Mouse (Mus musculus): ENCODE data around the gene Isy1. TPM values are rescaled to one million over a fixed set of nuclear protein-coding genes. Genes with fewer than 3 reads are reported as not detected.

Isy1 gene
- 12.4 and 17.4 TPM in 2 replicates for polyA plus RNA-seq (2012; rRNA removed)

GRCm38 (mm10) chr6:87838551-87839197, at the start of gene Isy1:
Gene Isy1 (minus strand): TSS chr6:87838798.
- WGBS: under 1% methylated on average over 46 of the region's 46 CpGs
- DNase-seq (ENCODE audit: low read depth, low spot score): peak; percentile 95

GRCm38 (mm10) chr6:87887594-87888233, 49.1 kb upstream of the Isy1 start, which contains the start of gene Copg1:
Gene Copg1 (plus strand): TSS chr6:87887814.
- peak; percentile 97 for DNase-seq (ENCODE audit: low read depth, low spot score)
- WGBS: under 1% methylated on average over 31 of the region's 31 CpGs

GRCm38 (mm10) chr6:87886721-87887120, 48.1 kb upstream of the Isy1 start:
- WGBS: 16% methylated on average over 1 of the region's 1 CpGs
- no peak for DNase-seq (ENCODE audit: low read depth, low spot score)

GRCm38 (mm10) chr6:87882816-87883215, 44.2 kb upstream of the Isy1 start:
- no peak for DNase-seq (ENCODE audit: low read depth, low spot score)
- WGBS: 64% methylated on average over 4 of the region's 4 CpGs

- no peak for DNase-seq (ENCODE audit: low read depth, low spot score)
- 79% methylated on average over 3 of the region's 3 CpGs for WGBS
These were observed 43.6 kb upstream of the Isy1 start for GRCm38 (mm10) chr6:87882221-87882620.

- 70% methylated on average over 3 of the region's 3 CpGs for WGBS
- DNase-seq (ENCODE audit: low read depth, low spot score): no peak
These were observed 41.0 kb upstream of the Isy1 start for GRCm38 (mm10) chr6:87879628-87880027.

- DNase-seq (ENCODE audit: low read depth, low spot score): no peak
- 29% methylated on average over 4 of the region's 4 CpGs for WGBS
These were observed 40.4 kb upstream of the Isy1 start for GRCm38 (mm10) chr6:87879010-87879409.

GRCm38 (mm10) chr6:87876068-87876643, 37.6 kb upstream of the Isy1 start:
- no peak for DNase-seq (ENCODE audit: low read depth, low spot score)
- 78% methylated on average over 13 of the region's 13 CpGs for whole genome bisulfite sequencing

GRCm38 (mm10) chr6:87875562-87875961, 37.0 kb upstream of the Isy1 start:
- 37% methylated on average over 7 of the region's 7 CpGs for WGBS
- DNase-seq (ENCODE audit: low read depth, low spot score): no peak

GRCm38 (mm10) chr6:87875083-87875482, 36.5 kb upstream of the Isy1 start:
- WGBS: 32% methylated on average over 1 of the region's 1 CpGs
- no peak for DNase-seq (ENCODE audit: low read depth, low spot score)

- WGBS: 91% methylated on average over 2 of the region's 2 CpGs
These were observed 35.4 kb upstream of the Isy1 start for GRCm38 (mm10) chr6:87873963-87874362.

GRCm38 (mm10) chr6:87873104-87873503, 34.5 kb upstream of the Isy1 start:
- 60% methylated on average over 1 of the region's 1 CpGs for WGBS
- no peak for DNase-seq (ENCODE audit: low read depth, low spot score)

More at GRCm38 (mm10) chr6:87873963-87874362, 35.4 kb upstream of the Isy1 start:
- DNase-seq (ENCODE audit: low read depth, low spot score): no peak

GRCm38 (mm10) chr6:87871240-87871639, 32.6 kb upstream of the Isy1 start:
- 35% methylated on average over 7 of the region's 7 CpGs for WGBS
- DNase-seq (ENCODE audit: low read depth, low spot score): no peak

- DNase-seq (ENCODE audit: low read depth, low spot score): no peak
- whole genome bisulfite sequencing: 27% methylated on average over 1 of the region's 1 CpGs
These were observed 31.8 kb upstream of the Isy1 start for GRCm38 (mm10) chr6:87870440-87870839.

GRCm38 (mm10) chr6:87868871-87869506, 30.4 kb upstream of the Isy1 start:
- 22% methylated on average over 9 of the region's 9 CpGs for WGBS
- DNase-seq (ENCODE audit: low read depth, low spot score): peak; percentile 84

- WGBS: 32% methylated on average over 2 of the region's 2 CpGs
- DNase-seq (ENCODE audit: low read depth, low spot score): no peak
These were observed 28.7 kb upstream of the Isy1 start for GRCm38 (mm10) chr6:87867256-87867655.

GRCm38 (mm10) chr6:87866211-87866610, 27.6 kb upstream of the Isy1 start:
- DNase-seq (ENCODE audit: low read depth, low spot score): no peak
- WGBS: 79% methylated on average over 6 of the region's 6 CpGs

- no peak for DNase-seq (ENCODE audit: low read depth, low spot score)
- WGBS: 32% methylated on average over 1 of the region's 1 CpGs
These were observed 18.5 kb upstream of the Isy1 start for GRCm38 (mm10) chr6:87857071-87857470.

GRCm38 (mm10) chr6:87853446-87853845, 14.8 kb upstream of the Isy1 start:
- WGBS: 83% methylated on average over 4 of the region's 4 CpGs
- DNase-seq (ENCODE audit: low read depth, low spot score): no peak

GRCm38 (mm10) chr6:87851871-87852270, 13.3 kb upstream of the Isy1 start:
- WGBS: 93% methylated on average over 6 of the region's 6 CpGs

More at GRCm38 (mm10) chr6:87851871-87852270, 13.3 kb upstream of the Isy1 start:
- no peak for DNase-seq (ENCODE audit: low read depth, low spot score)
